Mouse (Mus musculus) layer of hippocampus, adult 18-20 months (tissue): ENCODE measurements around the gene Aldh16a1. TPM values are rescaled to one million over a fixed set of nuclear protein-coding genes. Genes with fewer than 3 reads are reported as not detected.
A peak's percentile ranks its signal among the peaks of the same experiment; 100 is the strongest.
"Not testable (repeated sequence)": the region's sequence is repeated elsewhere in the genome, so short reads cannot be mapped to it uniquely, and the experiment has no call there.

Source experiments
- DNase-seq, 2 experiments: peaks; one replicate each; pipeline ENCODE4 v3.0.0; 2022; ENCODE audit warnings: low spot score in 2 of 2
- total RNA-seq, 2 experiments: library from RNA; stranded (reverse); gene quantifications; 2 replicates each; pipeline ENCODE4 v1.2.3; 2021

The Aldh16a1 gene
- total RNA-seq, 2 experiments from 2014 or later: 11.4 to 16.3 TPM

DNA sequence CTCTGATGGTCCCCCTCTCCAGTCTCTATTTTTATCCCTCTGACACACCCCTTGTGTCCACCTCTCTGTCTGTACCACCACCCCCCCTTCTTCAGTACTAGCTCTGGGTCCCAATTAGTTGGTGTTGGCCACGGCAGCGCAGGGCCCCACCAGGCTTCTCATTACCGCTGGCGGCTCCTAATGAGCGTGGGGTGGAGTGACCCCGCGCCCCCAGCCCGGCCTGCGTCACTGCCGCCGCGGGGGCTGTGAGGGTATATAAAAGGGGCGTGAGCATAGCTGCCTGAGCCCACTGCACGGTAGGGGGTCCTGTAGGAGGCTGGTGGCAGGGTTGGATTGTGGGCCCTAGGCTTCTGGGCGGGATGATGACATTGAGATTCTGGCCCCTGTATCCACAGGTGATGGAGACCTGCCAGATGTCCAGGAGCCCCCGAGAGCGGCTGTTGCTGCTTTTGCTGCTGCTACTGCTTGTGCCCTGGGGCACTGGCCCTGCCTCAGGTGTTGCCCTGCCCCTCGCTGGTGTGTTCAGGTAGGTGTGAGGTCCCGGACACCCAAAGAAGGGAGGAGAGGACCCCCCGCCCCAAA lies 26.6 kb upstream of the Aldh16a1 start, which contains the start of gene Pth2:
TSS of gene Pth2 (plus strand) at position 100 of the 582 bp plus-strand sequence.
- no peak for DNase-seq

DNA sequence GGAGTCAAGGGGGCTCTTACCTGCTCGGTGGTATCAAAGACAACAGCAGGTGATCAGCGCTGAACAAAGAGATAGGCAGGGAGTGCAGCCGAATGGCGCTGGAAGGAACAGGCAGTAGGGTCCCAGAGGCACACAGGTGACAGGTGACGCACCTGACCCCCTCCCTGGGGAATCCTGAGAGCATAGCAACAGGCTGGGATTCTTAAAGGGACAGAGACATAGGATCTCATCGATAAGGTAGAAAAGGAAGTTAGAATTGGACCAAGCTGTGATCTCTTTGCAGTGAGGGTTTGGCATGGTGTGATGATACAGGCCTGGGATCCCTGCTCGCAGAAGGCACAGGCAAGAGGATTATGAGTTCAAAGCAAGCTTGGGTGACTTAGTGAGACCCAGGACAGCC lies 25.1 kb upstream of the Aldh16a1 start, which contains the start of gene Gfy:
TSS of gene Gfy (minus strand) at position 101 of the 400 bp plus-strand sequence.
- DNase-seq: no peak

DNA sequence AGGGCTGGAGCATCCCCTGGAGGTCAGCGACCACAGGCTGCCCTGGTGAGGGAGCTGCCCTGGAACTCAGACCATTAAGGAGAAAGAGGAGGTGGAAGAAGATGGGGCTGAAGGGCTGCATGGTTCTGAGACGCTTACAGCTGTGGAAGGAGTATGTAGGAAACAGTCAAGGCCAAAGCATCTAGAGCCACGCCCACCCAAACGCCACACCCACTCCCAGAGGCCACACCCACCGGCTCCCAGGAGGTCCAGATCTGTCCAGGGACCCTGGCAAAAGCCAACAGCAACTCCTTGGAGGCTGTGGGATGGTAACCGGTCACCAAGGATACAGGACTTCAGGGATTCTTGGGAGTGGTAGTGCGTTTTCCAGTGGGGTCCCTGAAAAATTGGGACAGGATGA lies 24.2 kb upstream of the Aldh16a1 start:
- DNase-seq: no peak

DNA sequence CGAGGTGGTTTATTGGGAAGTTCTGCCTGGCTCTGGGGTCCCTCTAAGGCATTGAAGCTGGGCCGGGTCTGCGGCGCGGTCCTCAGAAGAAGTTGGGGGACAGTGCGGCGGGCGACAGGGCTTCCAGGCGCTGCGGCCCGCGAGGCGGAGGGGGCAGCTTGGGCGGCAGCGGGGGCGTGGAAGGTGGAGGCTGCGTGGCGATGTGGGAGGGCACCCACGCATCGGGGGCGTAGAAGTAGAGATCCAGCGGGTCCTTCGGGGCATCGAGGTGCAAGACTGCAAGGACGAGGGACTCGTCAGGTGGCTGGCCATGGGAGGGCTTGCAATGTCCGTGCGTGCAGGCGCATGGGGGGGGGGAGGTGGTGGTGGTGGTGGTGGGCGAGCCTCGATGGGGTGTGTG lies 22.0 kb upstream of the Aldh16a1 start:
- no peak for DNase-seq

DNA sequence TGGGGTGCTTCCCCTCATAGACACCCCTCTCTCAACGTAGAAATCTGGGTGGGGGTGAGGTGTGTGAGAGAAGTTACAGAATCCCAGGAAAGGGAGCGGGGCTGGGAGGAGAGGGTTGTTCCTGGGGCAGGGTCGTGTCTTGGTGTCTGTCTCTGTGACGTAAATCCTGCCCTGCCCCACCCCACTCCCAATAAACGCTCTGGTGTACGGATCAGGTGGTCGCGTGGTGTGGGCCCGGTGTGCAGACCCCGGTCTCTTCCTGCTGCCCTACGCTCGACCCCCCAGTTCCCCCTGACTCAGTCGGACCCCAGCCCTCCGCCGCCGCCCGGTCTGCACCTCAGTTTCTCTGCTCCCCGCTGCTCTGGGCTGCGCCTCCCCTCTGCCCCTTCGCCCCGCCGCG lies 21.5 kb upstream of the Aldh16a1 start:
- DNase-seq: no peak

DNA sequence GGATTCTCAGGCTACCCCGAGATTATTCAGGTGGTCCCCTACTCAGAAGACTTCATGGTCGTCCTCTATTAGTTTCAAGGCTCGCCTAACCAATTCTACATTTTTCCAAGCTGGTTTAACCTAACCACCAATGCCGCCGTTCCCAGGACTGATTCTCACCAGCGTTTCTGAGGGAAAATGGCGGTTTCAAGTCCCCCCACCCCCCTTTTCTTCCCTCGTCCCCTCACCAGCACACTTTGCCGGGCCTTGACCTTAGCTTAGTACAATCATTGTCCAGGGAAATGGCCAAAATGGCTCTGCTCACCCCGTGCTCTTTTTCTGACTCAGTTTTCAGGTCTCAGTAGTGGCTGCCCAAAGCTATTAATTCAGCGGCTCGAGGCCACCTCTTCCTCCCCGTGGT lies 21.0 kb upstream of the Aldh16a1 start:
- no peak for DNase-seq

DNA sequence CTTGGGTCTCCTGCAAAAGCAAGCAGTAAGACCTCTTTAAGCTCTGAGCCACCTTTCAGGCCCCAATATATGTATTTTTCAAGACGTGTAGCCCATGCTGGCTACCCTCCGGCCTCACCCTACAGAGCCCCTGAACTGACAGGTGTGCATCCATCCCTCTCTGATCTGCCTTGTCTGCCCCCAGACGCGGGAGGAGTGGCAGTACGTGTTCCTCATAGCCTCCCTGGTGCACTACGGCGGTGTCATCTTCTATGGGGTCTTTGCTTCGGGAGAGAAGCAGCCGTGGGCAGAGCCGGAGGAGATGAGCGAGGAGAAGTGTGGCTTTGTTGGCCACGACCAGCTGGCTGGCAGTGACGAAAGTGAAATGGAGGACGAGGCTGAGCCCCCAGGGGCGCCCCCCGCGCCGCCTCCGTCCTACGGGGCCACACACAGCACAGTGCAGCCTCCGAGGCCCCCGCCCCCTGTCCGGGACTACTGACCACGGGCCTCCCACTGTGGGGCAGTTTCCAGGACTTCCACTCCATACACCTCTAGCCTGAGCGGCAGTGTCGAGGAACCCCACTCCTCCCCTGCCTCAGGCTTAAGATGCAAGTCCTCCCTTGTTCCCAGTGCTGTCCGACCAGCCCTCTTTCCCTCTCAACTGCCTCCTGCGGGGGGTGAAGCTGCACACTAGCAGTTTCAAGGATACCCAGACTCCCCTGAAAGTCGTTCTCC lies 20.3 kb upstream of the Aldh16a1 start:
- no peak for DNase-seq

DNA sequence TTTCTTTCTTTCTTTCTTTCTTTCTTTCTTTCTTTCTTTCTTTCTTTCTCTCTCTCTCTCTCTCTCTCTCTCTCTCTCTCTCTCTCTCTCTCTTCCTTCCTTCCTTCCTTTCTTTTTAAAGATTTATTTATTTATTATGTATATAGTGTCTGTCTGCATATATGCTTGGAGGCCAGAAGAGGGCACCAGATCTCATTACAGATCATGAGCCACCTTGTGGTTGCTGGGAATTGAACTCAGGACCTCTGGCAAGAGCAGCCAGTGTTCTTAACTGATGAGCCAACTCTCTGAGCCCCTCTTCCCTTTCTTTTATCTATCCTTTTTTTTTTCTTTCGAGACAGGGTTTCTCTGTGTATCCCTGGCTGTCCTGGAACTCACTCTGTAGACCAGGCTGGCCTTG lies 19.4 kb upstream of the Aldh16a1 start:
- DNase-seq: not testable (repeated sequence)

DNA sequence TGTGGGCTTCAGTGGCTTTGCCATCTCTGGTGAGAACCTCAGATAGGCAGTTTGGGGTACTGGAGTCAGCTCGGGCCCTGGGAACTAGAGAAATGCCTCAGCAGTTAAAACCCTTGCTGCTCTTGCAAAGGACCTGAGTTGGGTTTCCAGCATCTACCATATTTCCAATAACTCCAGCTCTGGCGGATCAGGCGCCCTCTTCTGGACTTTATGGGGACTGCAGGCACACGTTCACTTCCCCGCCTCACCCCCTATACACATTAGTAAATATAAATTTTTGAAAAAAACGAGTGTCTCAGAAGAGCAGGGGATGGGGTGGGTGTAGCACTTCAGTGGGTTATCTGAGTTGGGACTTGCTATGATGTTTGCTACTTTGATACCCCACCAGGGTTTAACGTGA lies 18.6 kb upstream of the Aldh16a1 start:
- DNase-seq: peak in 1 of 2 experiments; percentile 53

DNA sequence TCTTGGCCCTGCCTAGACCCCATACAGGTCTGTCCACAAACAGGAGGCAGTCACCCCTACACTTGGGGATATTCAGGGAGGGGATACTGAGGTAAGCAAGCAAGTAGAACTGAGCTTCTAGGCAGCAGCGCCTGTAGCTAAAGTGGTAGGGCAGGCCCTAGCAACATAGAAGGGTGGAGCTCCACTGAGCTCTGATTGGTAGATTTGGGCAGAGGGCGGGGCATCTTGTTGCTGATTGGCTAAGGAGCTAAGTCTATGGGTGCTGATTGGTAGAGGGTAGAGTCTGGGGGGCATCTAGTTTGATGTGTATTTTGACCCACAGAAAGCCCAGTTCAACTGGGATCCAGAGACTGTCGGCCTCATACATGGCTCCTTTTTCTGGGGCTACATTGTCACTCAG lies 15.1 kb upstream of the Aldh16a1 start:
- DNase-seq: peak in 1 of 2 experiments; percentile 78

DNA sequence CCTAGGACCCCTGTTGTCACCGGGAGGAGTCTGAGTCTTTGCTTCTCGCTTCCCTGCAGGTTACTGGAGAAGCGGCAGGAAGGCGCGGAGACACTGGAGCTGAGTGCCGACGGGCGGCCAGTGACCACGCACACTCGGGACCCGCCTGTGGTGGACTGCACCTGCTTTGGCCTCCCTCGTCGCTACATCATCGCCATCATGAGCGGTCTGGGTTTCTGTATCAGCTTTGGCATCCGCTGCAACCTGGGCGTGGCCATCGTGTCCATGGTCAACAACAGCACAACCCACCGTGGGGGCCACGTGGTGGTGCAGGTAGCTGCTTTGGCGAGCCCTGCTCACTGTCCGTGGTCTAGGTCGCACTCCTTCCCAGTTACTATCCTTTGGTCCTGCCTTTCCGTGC lies 14.3 kb upstream of the Aldh16a1 start:
- DNase-seq: peak in 1 of 2 experiments; percentile 22

DNA sequence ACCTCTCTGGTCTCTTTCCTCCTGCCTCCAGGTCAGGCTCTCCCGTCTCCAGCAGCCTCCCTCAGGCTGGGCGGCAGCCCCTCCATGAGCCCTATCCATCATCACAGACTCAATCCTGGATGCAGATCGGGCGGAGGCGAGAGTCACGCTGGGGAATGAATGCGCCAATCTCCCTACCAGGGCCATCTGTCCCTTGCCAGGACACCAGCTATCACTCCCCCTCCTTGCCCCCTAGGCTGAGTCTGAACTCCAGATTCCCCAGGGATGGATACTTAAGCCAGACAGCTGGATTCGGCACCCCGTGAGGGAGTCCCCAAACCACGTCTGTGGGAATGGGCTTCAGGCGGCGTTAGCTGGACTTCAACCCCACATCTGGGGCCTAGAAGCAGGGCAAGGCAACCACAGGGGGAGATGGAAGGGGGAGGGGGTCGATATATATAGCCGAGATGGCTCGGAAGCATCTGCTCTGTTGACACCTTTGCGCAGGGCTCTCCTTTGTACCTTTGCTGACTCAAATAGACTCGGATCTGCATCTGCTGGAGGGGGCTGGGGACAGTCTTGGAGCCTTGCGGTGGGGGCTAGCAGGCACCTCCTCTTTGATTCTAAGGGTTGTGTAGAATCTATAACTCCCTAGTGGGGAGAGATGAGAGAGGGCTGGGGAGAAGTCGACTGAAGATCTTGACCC lies 13.5 kb upstream of the Aldh16a1 start:
- DNase-seq: peak; percentile 77 to 84

DNA sequence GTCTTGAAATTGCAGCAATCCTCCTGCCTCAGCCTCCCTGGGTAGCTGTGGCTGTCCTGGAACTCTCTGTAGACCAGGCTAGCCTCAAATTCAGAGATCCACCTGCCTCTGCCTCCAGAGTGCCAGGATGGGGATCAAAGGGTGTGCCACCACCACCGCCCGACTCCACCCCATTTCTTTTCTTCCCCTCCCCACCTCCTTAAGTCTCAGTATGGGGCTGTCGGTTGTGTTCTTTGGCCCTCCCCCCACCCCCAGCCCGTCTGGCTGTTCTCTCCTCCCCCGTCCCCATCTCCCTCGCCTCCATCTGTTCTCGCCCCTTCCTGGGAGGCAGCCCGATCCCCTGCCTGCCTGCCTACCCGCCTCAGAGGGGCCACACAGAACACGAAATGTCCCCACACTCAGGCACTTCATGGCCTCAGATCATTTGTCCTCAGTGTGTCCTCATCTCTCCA lies 12.6 kb upstream of the Aldh16a1 start:
- DNase-seq: peak in 1 of 2 experiments; percentile 82

DNA sequence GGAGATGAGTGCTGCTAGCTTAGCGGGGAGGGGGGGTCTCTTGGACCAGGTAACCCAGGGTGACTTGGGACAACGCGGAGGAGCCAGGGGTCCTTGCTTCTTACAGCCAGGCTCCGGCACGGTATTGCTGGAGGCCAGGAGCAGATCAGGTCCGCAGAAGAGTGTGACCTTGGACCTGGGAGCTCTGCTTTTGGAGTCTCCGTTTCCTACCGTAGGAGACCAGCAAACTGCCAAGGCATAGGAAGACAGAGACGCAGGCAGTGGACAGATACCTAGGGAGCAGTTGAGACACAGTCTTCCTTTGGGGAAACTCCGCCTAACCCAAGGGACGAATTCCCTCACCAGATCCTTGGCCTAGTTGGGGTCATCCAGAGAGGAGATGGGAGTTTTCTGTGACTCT lies 11.3 kb upstream of the Aldh16a1 start:
- no peak for DNase-seq

DNA sequence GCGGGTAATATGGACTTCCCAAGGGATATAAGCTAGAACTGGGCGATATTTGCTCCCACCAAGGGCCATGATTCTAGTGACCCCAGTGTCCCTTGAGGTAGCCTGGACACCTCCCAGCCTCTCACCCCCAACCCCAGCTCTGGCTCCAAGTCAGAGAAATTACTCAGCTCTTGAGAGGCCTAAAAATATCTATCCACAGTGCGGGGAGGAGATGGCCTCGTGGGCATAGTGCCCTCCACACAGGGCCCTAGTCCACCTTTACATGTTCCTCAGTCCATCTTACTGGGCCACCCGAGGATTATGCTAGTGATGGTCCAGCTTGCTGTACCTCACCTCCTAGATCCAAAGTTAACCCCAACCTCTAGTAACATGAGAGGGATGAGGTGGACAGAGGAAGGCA lies 10.4 kb upstream of the Aldh16a1 start:
- peak in 1 of 2 experiments; percentile 30 for DNase-seq

DNA sequence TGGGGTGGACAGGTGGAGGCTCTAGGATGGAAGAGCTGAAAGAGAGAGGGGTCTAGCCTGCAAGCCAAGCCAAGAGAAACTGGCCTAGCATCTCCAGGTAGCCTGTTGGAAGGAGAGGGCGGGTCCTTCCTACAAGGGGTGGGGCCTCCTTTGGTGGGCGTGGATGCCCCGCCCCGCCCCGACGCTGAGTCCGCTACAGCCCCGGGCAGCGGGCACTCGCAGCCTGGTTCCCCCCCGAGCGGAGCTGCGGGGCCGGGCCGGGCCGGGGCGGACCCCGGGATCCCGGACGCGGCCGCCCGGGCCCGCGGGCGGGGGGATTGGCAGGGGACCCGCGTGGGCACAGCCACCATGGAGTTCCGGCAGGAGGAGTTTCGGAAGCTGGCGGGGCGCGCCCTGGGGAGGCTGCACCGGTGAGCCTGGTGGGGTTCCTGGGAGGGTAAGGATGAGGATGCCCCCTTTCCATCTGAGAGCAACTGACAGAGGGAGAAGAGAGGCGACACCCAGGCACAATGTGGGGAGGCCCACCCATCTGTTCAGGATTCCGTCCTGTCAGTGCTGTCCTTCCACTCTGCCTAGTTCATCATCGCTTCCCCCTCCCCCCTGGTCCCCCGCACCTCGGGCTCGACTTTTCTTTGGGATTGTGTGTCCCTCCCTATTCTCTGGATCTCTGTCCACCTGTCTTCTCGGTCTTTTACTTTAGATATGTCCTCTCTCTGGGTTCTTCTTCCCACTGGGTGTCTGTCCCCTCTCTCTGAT lies 9.5 kb upstream of the Aldh16a1 start, which contains the start of gene Slc17a7:
TSS of gene Slc17a7 (plus strand) at position 215 of the 756 bp plus-strand sequence.
- peak in 1 of 2 experiments; percentile 74 for DNase-seq

DNA sequence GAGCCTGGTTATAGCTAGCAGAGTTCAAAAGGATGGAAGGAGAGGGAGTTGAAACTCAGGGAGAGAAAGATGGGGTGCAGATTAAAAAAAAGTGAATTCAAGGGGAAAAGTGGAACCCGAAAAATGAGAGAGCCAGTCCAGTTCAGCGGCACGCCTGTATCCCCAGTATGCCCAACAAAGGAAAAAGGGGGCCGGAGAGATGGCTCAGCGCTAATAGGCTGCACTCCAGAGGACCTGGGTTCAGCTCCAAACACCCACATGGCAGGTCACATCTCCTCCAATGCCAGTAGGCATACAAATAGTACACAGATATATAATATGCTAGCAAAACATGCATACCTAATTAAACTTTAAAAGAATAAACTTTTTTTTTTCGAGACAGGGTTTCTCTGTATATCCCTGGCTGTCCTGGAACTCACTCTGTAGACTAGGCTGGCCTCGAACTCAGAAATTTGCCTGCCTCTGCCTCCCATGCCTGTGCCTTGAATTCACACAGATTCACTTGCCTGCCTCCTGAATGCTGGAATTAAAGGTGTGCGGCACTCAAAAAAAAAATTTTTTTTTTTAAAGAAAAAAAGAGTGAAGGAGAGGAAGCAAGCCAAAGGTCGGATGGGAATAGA lies 8.7 kb upstream of the Aldh16a1 start:
- no peak for DNase-seq

DNA sequence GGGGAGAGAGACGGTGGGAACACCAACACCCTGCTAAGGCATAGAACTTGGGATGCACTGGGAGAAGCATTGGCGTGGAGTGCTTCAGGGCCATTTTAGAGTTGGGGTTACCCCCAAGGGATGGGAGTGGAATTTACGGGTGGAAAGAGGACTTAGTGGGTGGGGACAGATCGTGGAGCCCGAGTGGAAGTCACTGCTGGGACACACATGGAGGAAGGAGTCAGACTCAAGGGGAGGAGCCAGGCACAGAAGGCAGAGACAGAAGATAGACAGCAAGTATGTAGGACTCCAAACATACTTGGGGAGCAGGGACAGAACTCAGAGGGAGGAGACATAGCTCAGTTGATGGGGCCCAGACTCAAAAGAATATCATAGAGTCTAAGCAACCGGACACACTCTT lies 8.2 kb upstream of the Aldh16a1 start:
- DNase-seq: peak in 1 of 2 experiments; percentile 72

DNA sequence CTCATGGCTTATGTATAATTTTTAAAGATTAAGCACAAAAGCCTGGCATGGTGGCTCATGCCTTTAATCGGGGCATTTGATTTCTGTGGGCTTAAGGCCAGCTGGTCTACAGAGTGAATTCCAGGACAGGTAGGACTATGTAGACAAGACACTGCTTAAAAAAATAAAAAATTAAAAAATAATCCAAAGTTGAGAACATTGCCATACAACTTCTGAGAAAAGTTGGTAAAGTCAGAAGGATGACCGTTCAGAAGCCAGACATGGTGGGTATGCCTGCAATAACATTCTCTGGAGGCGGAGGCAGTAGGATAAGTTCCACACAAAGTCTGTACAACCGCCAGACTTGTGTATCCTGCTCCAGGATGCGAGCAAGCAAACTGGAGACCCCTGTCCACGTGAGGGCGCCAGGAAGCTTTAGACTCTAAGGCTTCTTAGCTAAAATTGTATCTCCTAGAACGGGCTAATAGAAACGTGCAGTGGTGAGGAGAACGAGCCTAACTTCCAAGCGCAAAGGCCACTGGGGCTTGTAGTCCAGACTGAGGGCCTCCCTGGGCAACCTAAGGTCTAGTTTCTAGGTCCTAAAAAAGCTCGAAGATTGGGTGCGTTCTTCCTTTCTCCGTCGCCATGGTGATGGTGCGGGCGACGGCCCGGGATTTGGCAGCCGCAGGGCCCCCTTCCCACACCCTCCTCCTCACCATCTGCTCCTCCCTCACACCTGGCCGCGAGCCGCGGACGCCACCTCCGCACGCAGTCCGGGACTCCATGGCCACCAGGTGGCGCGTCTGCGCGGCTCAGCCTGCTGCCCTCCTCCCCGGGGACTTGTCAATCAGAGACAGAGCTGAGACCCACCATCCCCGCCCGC lies 7.5 kb upstream of the Aldh16a1 start:
- DNase-seq: peak; percentile 97

DNA sequence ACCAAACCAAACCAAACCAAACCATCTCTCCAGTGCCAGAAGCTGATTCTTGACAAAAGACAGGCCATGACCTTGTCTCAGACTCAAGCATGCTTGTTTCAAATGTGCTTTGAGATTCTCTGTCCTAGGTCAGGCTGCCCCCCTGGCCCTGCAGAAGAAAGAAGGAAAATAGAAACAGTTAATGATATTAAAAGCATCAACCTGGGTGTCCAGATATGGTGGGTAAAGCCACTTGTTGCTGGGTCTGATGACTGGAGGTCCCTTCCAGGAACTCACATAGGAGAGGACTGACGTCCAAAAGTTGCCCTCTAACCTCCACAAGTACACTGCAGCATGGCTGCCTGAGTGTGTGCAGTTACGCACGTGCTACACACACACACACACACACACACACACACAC lies 6.5 kb upstream of the Aldh16a1 start:
- no peak for DNase-seq
